Mouse (Mus musculus): ENCODE data around the gene Hoxd4.

Gene Hoxd4

GRCm38 (mm10) chr2:74711721-74712621 lies at the start of gene Hoxd4, which contains the start of gene Hoxd3:
Gene Hoxd4, plus strand, starts transcription at chr2:74711929.
Gene Hoxd3, plus strand, starts transcription at chr2:74711927.
- peak; percentile 91 for DNase-seq (ENCODE audit: low read depth, low spot score)

GRCm38 (mm10) chr2:74663291-74663925 lies 48.3 kb upstream of the Hoxd4 start:
- no peak for DNase-seq (ENCODE audit: low read depth, low spot score)

GRCm38 (mm10) chr2:74666411-74666810 lies 45.3 kb upstream of the Hoxd4 start:
- no peak for DNase-seq (ENCODE audit: low read depth, low spot score)

- no peak for DNase-seq (ENCODE audit: low read depth, low spot score)
Observed at GRCm38 (mm10) chr2:74667191-74667841, 44.4 kb upstream of the Hoxd4 start.

- DNase-seq (ENCODE audit: low read depth, low spot score) = no peak
Observed at GRCm38 (mm10) chr2:74667842-74668357, 43.8 kb upstream of the Hoxd4 start, which contains the start of gene Hoxd13. Gene Hoxd13, plus strand, starts transcription at chr2:74668310.

GRCm38 (mm10) chr2:74668370-74669229 lies 43.1 kb upstream of the Hoxd4 start:
- DNase-seq (ENCODE audit: low read depth, low spot score) = no peak

- DNase-seq (ENCODE audit: low read depth, low spot score) = no peak
Observed at GRCm38 (mm10) chr2:74669230-74669578, 42.5 kb upstream of the Hoxd4 start.

GRCm38 (mm10) chr2:74669650-74670235 lies 42.0 kb upstream of the Hoxd4 start:
- no peak for DNase-seq (ENCODE audit: low read depth, low spot score)

- no peak for DNase-seq (ENCODE audit: low read depth, low spot score)
Observed at GRCm38 (mm10) chr2:74670632-74671188, 41.0 kb upstream of the Hoxd4 start.

GRCm38 (mm10) chr2:74671847-74672246 lies 39.9 kb upstream of the Hoxd4 start:
- no peak for DNase-seq (ENCODE audit: low read depth, low spot score)

GRCm38 (mm10) chr2:74672481-74673362 lies 39.0 kb upstream of the Hoxd4 start:
- DNase-seq (ENCODE audit: low read depth, low spot score) = peak; percentile 90

- no peak for DNase-seq (ENCODE audit: low read depth, low spot score)
Observed at GRCm38 (mm10) chr2:74673835-74674425, 37.8 kb upstream of the Hoxd4 start.

GRCm38 (mm10) chr2:74674881-74675665 lies 36.7 kb upstream of the Hoxd4 start, which contains the start of gene Hoxd12:
Gene Hoxd12, plus strand, starts transcription at chr2:74675013.
- DNase-seq (ENCODE audit: low read depth, low spot score) = no peak

- no peak for DNase-seq (ENCODE audit: low read depth, low spot score)
Observed at GRCm38 (mm10) chr2:74675666-74676282, 36.0 kb upstream of the Hoxd4 start.

GRCm38 (mm10) chr2:74676376-74677052 lies 35.2 kb upstream of the Hoxd4 start:
- no peak for DNase-seq (ENCODE audit: low read depth, low spot score)

- DNase-seq (ENCODE audit: low read depth, low spot score) = no peak
Observed at GRCm38 (mm10) chr2:74677106-74677505, 34.6 kb upstream of the Hoxd4 start.

Data from mesoderm, embryonic 11.5 days (tissue).